Mouse (Mus musculus) cerebellum, postnatal 4 days (tissue): ENCODE results near the gene Urgcp.

Source experiments
- DNase-seq, 2 experiments: peaks; one replicate each; pipeline ENCODE4 v3.0.0; 2022; ENCODE audit warnings: low spot score in 2 of 2, mixed read lengths in 1 of 2

Gene Urgcp

GRCm38 (mm10) chr11:5785732-5786131 is 23.6 kb upstream of the Urgcp start:
- no peak for DNase-seq

DNA sequence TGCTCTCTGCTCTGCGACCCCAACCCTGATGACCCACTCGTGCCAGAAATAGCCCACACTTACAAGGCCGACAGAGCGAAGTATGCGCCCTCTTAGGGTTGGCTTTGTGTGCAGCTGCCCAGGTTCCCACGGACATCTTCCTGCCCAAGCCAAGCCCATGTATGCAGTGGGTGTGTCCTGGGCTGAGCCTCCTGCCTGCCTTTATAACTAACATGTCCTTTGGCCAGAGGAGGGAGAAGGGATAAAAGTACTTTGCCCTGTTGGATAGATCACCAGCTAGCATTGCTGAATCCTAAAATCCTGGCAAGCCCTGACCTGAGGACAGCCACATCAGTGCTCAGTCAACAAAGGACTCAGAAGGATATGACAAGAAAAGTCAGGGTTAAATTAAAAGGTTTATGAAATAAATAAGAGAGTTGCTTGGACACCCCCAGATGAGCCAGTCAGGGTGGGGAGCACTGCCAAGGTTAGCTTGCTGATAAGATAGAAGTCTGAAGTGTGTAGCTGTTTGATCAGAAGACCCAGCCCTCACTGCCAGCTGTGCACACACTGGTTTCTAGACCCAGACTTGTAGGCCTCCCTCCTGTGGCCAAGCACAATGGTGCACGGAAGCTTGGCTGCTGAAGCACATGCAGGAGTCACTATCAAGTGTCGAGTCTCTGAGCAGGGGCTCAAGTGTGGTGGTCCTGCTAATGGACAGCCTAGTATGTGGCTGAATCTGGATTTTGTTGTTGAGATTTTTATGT is 20.2 kb upstream of the Urgcp start:
- DNase-seq, result no peak

GRCm38 (mm10) chr11:5780035-5780499 is 17.9 kb upstream of the Urgcp start:
- DNase-seq, result no peak

DNA sequence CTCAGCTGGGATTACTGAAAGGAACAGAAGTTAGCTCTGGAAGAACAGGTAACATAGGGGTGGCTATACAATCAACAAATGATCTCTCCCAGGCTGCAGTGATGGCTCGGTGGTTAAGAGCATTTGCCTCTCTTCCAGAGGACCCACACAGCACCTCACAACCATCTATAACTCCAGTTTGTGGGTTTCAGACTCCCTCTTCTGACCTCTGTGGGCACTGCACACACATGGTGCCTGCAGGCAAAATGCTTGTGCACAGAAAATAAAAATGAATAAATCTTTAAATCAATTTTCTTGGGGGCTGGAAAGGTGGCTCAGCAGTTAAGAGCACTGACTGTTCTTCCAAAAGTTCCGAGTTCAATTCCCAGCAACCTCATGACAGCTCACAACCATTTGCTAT is 16.3 kb upstream of the Urgcp start:
- DNase-seq, result no peak

DNA sequence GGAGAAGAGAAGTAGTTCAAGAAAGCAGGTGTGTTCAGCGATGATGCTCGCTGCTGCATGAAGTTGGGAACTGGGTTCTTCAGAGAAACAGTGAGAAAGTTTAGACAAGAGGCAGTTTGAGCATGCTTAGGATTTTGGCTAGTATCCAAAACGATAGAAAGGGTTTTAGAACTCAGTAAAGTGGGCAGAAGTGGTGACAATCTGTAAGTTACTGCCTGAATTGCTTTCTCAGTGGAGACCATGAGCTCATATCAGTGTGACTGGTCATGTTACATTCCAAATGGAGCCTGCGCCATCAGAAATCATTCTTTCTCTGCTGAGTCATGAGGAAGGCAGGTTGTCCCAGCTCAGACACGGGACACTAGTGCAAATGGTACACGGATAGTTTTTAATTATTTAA is 3.8 kb upstream of the Urgcp start:
- no peak for DNase-seq

- no peak for DNase-seq
Observed at GRCm38 (mm10) chr11:5762633-5762982, 432 bp upstream of the Urgcp start.

DNA sequence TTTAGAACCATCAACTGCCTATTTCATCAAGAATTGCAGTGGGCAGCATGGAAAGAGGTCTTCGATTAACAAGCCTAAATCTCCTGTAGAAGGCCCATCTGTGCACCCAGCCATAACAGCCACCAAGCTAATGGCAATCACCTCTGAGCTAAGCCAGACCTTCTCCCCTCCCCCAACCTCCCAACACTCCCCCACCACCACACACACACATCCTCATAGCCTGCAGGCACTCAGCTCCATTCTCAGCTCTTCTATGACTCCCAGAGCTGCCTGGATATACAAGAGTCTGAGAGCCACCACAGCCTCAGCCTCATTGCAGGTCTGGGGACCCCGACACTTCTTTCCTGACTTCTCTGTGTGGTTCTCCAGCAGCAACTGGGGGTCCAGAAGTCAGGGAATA is 8.4 kb downstream of the Urgcp start:
- DNase-seq, result no peak

GRCm38 (mm10) chr11:5744951-5745350 is 17.2 kb downstream of the Urgcp start:
- DNase-seq, result no peak

DNA sequence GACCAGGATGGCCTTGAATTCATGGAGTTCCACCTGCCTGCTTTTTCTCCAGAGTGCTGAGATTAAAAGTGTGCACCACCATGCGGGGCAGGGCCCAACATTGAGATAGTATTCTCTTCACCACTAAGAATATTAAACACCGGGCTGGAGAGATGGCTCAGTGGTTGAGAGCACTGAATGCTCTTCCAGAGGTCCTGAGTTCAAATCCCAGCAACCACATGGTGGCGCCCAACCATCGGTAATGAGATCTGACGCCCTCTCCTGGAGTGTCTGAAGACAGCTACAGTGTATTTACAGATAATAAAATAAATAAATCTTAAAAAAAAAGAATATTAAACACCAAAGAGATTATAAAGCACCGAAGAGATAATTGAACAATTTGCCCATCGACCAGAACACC is 20.1 kb downstream of the Urgcp start:
- no peak for DNase-seq

DNA sequence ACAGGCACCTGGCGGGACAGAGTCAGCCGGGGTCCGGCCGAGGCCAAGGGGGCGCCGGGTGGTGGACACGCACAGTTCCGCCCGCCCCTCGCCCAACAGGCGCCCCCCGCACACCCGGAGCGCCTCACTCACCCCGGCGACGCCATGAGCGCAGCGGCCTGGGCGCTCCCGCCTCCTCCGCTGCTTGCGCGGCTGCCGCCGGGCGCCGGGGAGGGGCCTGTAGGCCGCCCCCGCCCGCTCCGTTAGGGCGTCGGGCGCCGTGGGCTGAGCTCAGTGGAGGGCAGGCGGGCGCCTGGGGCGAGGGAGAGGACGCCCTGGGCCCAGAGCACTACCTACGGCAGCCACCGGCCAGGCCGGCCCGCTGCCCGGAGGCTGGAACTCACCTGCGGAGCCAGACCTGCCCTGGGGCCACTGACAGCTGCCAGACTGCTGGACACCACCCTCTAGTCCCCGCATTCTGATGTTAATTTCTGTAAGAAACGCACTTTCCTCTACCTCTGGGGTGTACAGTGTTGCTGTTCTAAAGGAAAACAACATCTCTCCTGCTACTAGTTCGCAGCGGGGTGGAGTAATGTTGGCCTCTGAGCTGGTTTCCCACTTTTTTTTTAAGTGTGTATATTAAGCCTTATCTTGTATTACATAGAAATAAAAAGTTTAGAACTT is 21.1 kb downstream of the Urgcp start:
- peak in 1 of 2 experiments; percentile 58 for DNase-seq

DNA sequence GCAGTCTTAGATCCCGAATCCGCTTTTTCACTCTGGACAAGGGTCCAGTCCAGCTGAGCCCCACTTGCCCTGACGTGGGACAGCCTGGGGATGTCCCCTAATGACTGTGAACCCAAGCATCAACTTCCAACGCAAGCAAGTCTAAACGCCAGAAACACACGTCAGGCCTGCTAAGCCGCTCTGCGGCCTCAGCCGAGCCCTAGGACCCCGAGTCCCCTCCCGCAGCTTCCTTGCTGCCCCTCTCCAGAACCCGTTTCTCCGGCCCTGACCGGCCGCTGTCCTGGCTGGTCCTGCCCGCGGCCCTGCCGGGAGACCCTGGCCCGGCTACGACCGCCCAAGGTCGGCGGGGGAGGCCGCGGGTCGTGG is 21.6 kb downstream of the Urgcp start:
- DNase-seq, result peak in 1 of 2 experiments; percentile 51

GRCm38 (mm10) chr11:5739846-5740245 is 22.3 kb downstream of the Urgcp start:
- DNase-seq, result no peak

- DNase-seq, result no peak
Observed at GRCm38 (mm10) chr11:5738888-5739632, 23.1 kb downstream of the Urgcp start.

DNA sequence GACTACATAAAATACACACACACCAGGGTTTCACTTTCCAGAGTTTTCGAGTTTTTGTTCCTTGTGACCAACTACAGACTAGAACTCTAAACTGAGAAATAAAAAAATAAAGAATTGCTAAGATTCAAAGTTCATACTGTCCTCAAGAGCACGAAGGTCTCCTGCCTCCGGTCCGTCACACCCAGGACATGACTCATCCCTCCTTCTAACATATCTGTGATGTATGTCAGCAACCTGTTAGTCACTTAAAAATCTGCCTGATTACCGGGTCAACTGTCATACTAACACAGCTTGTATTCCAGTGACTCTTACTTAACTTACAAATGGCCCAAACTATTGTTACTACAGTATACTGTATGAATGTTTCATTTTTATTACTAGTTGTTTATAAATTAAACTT is 25.0 kb downstream of the Urgcp start:
- DNase-seq, result no peak

GRCm38 (mm10) chr11:5734323-5734722 is 27.9 kb downstream of the Urgcp start:
- no peak for DNase-seq

GRCm38 (mm10) chr11:5732401-5732800 is 29.8 kb downstream of the Urgcp start:
- no peak for DNase-seq

DNA sequence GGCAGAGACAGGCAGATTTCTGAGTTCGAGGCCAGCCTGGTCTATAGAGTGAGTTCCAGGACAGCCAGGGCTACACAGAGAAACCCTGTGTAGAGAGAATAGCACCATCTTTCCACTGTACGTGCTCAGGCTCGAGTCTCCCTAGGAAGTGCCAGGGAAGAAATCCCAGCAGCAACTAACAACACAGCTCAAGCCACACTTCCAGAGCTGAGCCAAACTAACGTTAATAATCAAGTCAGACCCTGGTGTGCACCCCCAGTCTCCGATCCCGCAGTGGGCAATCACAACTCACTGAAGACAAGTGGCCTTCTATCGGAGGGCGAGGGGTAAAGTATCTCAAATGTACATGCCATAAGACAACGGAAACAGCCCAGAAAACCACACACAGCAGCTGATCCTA is 32.6 kb downstream of the Urgcp start:
- no peak for DNase-seq

DNA sequence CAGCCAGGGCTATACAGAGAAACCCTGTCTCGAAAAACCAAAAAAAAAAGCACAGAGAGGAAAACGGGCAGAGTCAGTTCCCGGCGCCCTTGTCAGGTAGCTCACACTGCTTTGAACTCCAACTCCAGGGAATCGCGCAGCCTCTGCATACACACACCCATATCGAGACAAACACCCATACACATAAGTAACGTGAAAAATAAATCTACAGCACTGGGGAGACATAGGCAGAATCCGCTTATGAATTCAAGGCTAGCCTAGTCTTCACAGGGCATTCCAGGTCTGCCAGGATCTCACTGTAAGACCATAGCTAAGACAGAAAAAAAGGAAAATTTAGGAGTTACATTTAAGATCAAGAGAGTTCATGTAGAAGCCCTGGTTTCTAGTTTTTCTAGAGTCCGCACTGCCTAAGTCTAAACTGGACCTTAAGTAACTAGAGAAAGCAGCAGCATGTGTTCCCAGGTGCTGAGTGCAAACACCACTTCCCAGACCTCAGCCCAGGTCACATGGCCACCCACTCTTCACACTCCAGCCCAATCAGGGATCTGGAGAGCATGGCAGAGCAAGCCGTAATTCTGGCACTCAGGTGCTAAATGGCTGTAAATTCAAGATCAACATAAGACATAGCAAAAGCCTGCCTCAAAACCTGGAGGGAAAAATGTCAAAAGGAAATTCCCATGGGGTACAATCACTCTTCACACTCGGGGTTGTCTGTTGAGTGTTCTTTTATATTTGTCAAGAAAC is 43.4 kb downstream of the Urgcp start:
- DNase-seq, result no peak

DNA sequence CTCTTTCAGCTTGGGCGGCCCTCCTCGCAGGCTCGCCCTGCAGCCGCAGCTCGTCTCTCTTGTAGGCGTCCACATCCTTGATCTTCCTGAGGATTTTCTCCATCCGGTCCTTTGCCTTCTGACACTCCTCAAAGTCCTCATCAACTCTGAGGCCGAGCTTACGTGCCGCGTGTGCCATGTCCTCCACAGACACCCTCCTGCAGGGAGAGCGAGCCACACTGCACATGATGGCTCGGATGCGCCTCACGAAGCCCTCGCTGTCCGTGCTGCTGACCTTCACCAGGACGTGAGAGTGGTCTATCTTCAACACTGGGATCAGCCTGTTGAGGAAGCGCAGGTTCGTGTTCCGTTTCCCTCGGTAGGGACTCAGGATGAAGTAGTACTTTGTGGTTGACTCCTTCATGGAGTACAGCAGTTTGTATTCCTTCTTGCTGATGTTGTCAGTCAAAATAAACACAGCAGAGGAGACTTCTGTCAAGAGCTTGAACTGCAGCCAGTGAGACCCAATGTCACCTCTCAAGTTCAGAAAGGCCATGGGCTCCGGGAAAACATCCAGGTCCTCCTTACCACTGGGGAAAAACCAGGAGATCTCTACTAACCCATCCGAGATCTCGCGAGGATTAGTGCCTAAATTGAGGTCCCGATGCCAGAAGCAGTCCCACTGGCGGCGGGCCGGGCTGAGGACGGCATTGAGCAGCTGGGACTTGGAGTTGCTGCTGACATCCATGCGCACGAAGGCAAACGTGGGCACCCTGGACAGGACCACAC is 45.1 kb downstream of the Urgcp start:
- DNase-seq, result no peak

- no peak for DNase-seq
Observed at GRCm38 (mm10) chr11:5716246-5716645, 45.9 kb downstream of the Urgcp start.

DNA sequence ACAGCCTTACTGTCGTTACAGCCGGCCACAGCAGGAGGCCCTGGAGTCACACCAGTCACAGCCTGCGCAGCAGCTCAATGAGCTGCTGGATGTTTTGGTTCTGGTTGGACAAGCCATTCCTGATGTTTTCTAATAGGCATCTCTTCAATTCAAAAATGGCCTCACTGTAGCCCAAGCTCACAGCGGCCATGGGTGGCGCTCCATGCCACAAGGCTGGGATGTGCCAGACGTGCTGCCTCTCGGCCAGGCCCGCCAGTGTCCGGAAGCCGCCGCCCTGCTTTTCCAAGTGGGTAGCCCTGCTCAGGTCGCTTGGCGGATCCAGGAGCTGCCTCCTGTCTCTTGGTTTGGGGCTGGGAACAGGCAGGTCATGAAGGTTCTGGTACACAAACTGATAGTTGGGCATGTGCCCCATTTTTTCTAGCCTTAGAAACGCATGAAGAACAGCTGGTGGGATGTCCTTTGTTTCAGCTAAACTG is 46.5 kb downstream of the Urgcp start, which contains the start of gene Mrps24:
Mrps24 (minus strand) TSS at position 51 of the 476 bp plus-strand sequence.
- DNase-seq, result no peak
